Mouse (Mus musculus) testis, postnatal 14 days (tissue): Measurements from ENCODE around the gene Gnai3.

Source experiments
- DNase-seq: peaks from one replicate; pipeline ENCODE4 v3.0.0; 2021; ENCODE audit warnings: low spot score

Gene Gnai3

GRCm38 (mm10) chr3:108111320-108111719, 34.6 kb downstream of the Gnai3 start:
- no peak for DNase-seq

- DNase-seq: no peak
Measured at GRCm38 (mm10) chr3:108105281-108105680, 40.7 kb downstream of the Gnai3 start.

- no peak for DNase-seq
Measured at GRCm38 (mm10) chr3:108102075-108102474, 43.9 kb downstream of the Gnai3 start.

GRCm38 (mm10) chr3:108101594-108101993, 44.4 kb downstream of the Gnai3 start:
- DNase-seq: no peak

- DNase-seq: no peak
Measured at GRCm38 (mm10) chr3:108098316-108098715, 47.6 kb downstream of the Gnai3 start.

- no peak for DNase-seq
Measured at GRCm38 (mm10) chr3:108097656-108098055, 48.3 kb downstream of the Gnai3 start.

- no peak for DNase-seq
Measured at GRCm38 (mm10) chr3:108096726-108097125, 49.2 kb downstream of the Gnai3 start.

- no peak for DNase-seq
Measured at GRCm38 (mm10) chr3:108096226-108096625, 49.7 kb downstream of the Gnai3 start.

GRCm38 (mm10) chr3:108094976-108095760, 50.8 kb downstream of the Gnai3 start:
- no peak for DNase-seq

- DNase-seq: no peak
Measured at GRCm38 (mm10) chr3:108094146-108094545, 51.8 kb downstream of the Gnai3 start.

- DNase-seq: no peak
Measured at GRCm38 (mm10) chr3:108093306-108093705, 52.6 kb downstream of the Gnai3 start.

- no peak for DNase-seq
Measured at GRCm38 (mm10) chr3:108092536-108093115, 53.3 kb downstream of the Gnai3 start, which contains the start of gene Gnat2. Gnat2 (plus strand) TSS chr3:108092789.

- DNase-seq: no peak
Measured at GRCm38 (mm10) chr3:108092030-108092429, 53.9 kb downstream of the Gnai3 start.

GRCm38 (mm10) chr3:108090561-108090960, 55.4 kb downstream of the Gnai3 start:
- no peak for DNase-seq

GRCm38 (mm10) chr3:108089916-108090315, 56.0 kb downstream of the Gnai3 start:
- no peak for DNase-seq

- DNase-seq: no peak
Measured at GRCm38 (mm10) chr3:108088842-108089380, 57.0 kb downstream of the Gnai3 start.

GRCm38 (mm10) chr3:108087329-108087728, 58.6 kb downstream of the Gnai3 start:
- DNase-seq: no peak

GRCm38 (mm10) chr3:108086470-108086979, 59.4 kb downstream of the Gnai3 start, which contains the start of gene Ampd2:
Ampd2 (minus strand) TSS chr3:108086651.
- DNase-seq: peak; percentile 85

GRCm38 (mm10) chr3:108085721-108086469, 60.1 kb downstream of the Gnai3 start:
- peak; percentile 77 for DNase-seq

- DNase-seq: peak; percentile 86
Measured at GRCm38 (mm10) chr3:108085281-108085720, 60.6 kb downstream of the Gnai3 start.

- no peak for DNase-seq
Measured at GRCm38 (mm10) chr3:108084767-108085270, 61.1 kb downstream of the Gnai3 start.

GRCm38 (mm10) chr3:108083904-108084407, 62.0 kb downstream of the Gnai3 start:
- DNase-seq: no peak
